Mouse (Mus musculus) megakaryocyte, embryonic 14.5 days (primary cell): ENCODE measurements at regions not wholly inside any gene's neighbourhood (a gene's known extent, or its start where the extent isn't known, plus 50 kb on each side); places are given as distances from the start of the nearest gene placed in this dataset.

Experiments used
- H3K27me3 ChIP-seq: replicated peaks from 2 replicates; pipeline ENCODE3; 2012; ENCODE audit warnings: inconsistent platforms
- H3K36me3 ChIP-seq: replicated peaks from 2 replicates; pipeline ENCODE3; 2012; ENCODE audit warnings: low read length, inconsistent platforms, mixed read lengths
- H3K4me1 ChIP-seq: 2 replicates; pipeline ENCODE4 v1.6.1; 2012; ENCODE audit warnings: inconsistent platforms
- H3K4me3 ChIP-seq: replicated peaks from 2 replicates; pipeline ENCODE3; 2012; ENCODE audit warnings: moderate library complexity, mild to moderate bottlenecking, inconsistent platforms
- H3K9me3 ChIP-seq: 2 replicates; pipeline ENCODE4 v1.6.1; 2012; ENCODE audit warnings: inconsistent platforms
- FLI1 ChIP-seq: IDR thresholded peaks from 2 replicates; pipeline ENCODE4 v1.6.1; 2012; ENCODE audit warnings: low read length, inconsistent platforms, mixed read lengths
- GATA1 ChIP-seq: IDR thresholded peaks from 3 replicates; pipeline ENCODE4 v1.6.1; 2012; ENCODE audit warnings: mixed read lengths, low read length, inconsistent platforms, borderline replicate concordance

- H3K9me3 ChIP-seq = peaks cover 16% of the 10 kb centered on the region
- no peak overlapping the region for H3K4me3 ChIP-seq
- no peak for TF ChIP-seq GATA1
- no peak for TF ChIP-seq FLI1
- H3K27me3 ChIP-seq = no peaks in the 10 kb centered on the region
- H3K36me3 ChIP-seq = no peaks in the 10 kb centered on the region
- H3K4me1 ChIP-seq = no peaks in the 10 kb centered on the region
Observed at GRCm38 (mm10) chr10:67461862-67462261, 73.4 kb upstream of the Egr2 start.

DNA sequence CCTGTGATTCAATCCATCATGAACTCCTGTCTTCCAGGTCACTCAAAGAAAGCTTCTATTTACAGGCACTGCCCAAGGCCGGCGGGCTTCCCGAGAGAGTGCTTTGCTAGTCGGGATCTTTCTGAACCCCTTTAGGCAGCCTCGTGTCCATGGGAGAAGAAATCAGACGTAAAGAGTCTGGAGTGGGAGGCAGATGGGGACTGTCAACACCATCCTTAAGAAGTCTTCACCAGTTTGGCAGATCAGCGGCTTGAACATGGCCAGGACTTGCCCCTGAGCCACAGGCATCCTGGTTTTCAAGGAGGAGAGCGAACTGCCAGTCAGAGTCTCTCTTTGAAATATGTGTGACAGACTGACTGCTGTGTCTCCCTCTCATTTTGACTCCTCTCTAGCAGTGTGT lies 66.6 kb upstream of the Egr2 start:
- H3K27me3 ChIP-seq = no peaks in the 10 kb centered on the region
- no peak overlapping the region for H3K4me3 ChIP-seq
- H3K36me3 ChIP-seq = no peaks in the 10 kb centered on the region
- TF ChIP-seq GATA1 (no peak), FLI1 (no peak)
- no peaks in the 10 kb centered on the region for H3K4me1 ChIP-seq
- H3K9me3 ChIP-seq = peaks cover 12% of the 10 kb centered on the region; the same call in 1 of the 2 replicates

DNA sequence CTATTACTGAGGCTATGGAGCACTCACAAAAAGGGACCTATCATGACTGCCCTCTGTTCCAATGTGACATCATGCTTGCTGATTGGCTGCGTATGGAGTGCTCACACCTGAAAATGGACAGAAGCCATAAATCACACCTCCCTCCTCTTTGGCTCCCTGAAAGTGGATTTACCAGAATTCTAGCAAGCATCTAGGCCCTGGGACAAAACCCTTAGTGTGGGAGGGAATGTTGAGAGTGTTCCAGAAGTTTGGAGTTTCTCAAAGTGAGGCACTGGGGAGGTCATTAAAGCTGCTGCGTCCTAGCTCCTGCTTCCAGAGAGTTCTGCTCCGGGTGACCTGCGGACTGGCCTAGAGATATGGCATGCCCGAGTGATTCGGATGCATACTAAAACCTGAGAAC lies 62.3 kb upstream of the Egr2 start:
- H3K9me3 ChIP-seq = peaks cover 5% of the 10 kb centered on the region; the same call in 1 of the 2 replicates
- TF ChIP-seq FLI1 (no peak), GATA1 (no peak)

GRCm38 (mm10) chr10:67474336-67474735 lies 60.9 kb upstream of the Egr2 start:
- Histone ChIP-seq H3K27me3 (no peaks in the 10 kb centered on the region), H3K4me1 (no peaks in the 10 kb centered on the region), H3K9me3 (no peaks in the 10 kb centered on the region), H3K36me3 (no peaks in the 10 kb centered on the region), H3K4me3 (no peak overlapping the region)
- TF ChIP-seq GATA1 = no peak
- TF ChIP-seq FLI1 = no peak

More for the DNA sequence above, 62.3 kb upstream of the Egr2 start:
- Histone ChIP-seq H3K4me3 (no peak overlapping the region), H3K27me3 (no peaks in the 10 kb centered on the region), H3K36me3 (no peaks in the 10 kb centered on the region), H3K4me1 (no peaks in the 10 kb centered on the region)

DNA sequence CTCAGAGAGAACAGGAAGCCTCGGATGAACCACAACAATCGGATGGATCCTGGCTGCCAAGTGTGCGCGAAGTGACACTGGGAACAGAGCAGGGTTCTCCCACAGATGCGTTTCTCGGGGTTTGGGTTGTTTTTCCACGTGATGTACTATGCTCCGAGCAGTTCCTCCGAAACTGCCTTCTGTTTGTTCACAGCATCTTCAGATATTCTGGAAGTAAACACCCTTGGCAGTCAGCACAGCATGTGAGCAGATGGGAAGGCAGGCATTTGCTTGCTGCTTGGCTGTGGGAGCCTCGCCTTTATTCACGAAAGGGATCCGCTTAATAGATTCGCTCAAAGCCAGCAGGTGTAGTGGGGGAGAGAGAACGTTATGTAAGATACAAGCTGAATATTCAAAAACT lies 53.0 kb upstream of the Egr2 start:
- no peak overlapping the region for H3K4me3 ChIP-seq
- no peaks in the 10 kb centered on the region for H3K4me1 ChIP-seq
- TF ChIP-seq GATA1 (no peak), FLI1 (no peak)
- no peaks in the 10 kb centered on the region for H3K27me3 ChIP-seq
- peaks cover 22% of the 10 kb centered on the region for H3K9me3 ChIP-seq
- H3K36me3 ChIP-seq = no peaks in the 10 kb centered on the region

- Histone ChIP-seq H3K27me3 (no peaks in the 10 kb centered on the region), H3K36me3 (no peaks in the 10 kb centered on the region), H3K9me3 (peaks cover 22% of the 10 kb centered on the region), H3K4me1 (no peaks in the 10 kb centered on the region), H3K4me3 (no peak overlapping the region)
- TF ChIP-seq GATA1 (no peak), FLI1 (no peak)
Observed at GRCm38 (mm10) chr10:67483371-67483770, 51.9 kb upstream of the Egr2 start.

GRCm38 (mm10) chr10:67484091-67484745 lies 51.1 kb upstream of the Egr2 start:
- no peaks in the 10 kb centered on the region for H3K36me3 ChIP-seq
- TF ChIP-seq GATA1 (no peak), FLI1 (no peak)

More at GRCm38 (mm10) chr10:67484091-67484745, 51.1 kb upstream of the Egr2 start:
- no peaks in the 10 kb centered on the region for H3K4me1 ChIP-seq
- H3K27me3 ChIP-seq = no peaks in the 10 kb centered on the region
- no peak overlapping the region for H3K4me3 ChIP-seq
- H3K9me3 ChIP-seq = peaks cover 22% of the 10 kb centered on the region
